Mouse (Mus musculus) right cerebral cortex, adult 2 months (tissue): Measurements from ENCODE around the gene Fbxw8.

Experiments used
- DNase-seq, 2 experiments: peaks; one replicate each; pipeline ENCODE4 v3.0.0; 2021 to 2022; ENCODE audit warnings: low spot score in 2 of 2

Fbxw8 gene

DNA sequence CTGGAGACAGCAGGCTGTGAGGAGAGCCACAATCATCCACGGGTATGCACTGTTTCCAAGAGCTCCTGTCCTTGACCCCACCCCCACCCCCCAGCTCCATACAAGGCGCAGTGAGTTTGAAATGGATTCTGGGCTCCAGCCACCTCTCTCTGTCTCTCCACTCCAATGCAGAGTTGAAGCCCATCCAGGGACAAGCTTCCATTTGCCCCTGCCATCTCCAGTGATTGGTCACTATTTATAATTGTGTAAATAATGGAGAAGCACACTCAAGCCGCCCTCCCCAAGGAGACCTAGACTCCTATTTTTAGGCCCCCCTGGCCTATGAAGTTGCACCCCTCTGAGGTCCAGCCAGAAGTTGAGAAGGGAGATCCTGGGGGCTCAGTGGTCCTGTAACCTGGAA lies 132.2 kb downstream of the Fbxw8 start:
- DNase-seq, result no peak

DNA sequence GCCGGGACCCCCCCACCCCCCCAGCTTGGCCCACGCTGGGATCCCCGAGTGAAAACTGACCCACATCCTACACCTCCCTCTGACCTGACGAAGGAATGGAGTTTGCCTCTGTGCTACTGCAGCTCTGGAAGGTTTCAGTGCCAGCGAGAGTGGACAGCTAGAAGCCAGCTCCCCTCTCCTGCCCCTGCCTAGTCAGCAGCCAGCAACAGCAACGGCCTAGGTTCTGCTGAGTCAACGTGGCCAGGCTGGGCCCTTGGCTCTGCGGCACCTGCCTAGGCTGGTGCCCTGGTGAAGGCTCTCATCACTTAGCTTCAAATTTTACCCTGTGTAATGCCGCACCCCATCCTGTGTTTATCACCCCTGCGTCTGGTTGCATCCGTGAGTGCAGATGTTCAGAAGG lies 135.4 kb downstream of the Fbxw8 start:
- DNase-seq, result no peak

DNA sequence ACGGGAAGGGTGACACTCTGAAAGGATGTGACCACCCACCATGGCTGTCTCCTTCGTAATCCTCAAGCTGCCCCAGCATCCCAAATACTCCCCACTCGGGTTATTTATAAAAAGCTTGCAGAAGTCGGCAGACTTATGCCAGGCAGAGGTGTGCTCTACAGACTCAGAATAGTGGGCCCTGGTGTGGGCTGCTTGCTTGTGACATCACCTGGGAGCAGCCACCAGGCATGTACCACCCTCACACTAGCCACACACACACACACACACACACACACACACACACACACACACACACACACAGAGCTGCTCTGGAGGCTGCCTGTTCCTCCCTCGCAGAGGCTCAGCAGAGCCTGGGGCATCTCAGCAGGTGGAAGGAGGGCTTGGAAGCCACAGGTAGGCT lies 137.7 kb downstream of the Fbxw8 start:
- no peak for DNase-seq

DNA sequence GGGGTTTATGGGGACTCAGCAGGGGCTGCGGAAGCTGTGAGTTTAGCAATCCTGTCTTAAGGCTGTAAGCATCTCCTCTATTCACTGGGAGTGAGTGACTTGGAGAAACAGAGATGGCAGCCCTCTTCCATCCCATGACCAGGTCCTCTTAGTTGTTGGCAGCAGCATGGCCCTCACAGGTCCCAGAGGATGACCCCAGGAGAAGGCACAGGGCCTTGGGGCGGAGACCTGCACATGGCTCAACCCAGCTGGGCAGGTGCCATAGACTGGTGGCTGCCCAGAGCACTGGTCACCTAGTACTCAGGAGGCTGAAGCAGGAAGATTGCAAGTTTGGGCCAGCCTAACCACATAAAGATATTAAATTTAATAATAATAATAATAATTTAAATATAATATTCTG lies 139.6 kb downstream of the Fbxw8 start:
- no peak for DNase-seq

DNA sequence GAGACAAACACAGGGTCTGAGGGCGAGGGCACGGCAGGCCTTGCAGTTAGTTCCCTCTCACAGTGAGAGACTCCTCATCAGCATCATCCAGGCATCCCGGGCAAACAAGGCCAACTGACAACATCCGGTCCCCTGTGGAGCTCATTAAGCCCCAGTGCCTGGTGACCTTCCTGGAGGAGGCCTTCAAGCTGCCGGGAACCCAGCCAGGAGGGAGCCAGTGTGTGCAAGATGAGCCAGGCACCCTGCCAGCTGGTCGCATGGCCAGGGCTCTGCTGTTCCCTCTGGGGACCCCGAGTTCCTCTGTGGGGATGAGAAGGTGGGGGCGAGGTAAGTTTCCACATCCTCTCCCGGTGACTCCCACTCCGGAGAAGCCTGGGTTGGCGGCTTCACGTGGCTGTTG lies 140.2 kb downstream of the Fbxw8 start:
- DNase-seq, result no peak
